Comparison of ENCODE assay signal across 19 mouse cellular contexts in the genomic region with DNA sequence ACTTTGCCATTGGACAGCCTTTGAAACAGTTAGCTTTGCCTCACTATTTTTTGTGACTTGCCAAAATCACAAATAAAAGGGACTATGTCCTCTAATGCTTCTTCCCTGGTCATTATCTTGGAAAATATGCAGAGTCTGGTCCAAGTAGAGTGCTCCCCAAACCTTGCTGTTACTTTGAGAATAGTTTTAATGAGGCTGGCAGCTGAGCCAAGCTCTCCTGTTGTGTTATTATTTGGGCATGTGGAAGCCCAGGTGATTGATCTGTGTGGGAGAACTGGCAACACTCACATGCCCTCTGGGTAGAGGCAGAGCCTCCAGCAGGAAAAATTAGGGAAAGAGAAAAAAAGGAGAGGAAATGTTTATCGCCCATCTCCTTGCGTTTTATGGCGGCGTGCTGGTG.
A peak's percentile ranks its signal among the peaks of the same experiment; 100 is the strongest.
DNase-seq lines count a peak whose midpoint lies in the region; ATAC-seq and TF ChIP-seq lines count a peak whose summit lies in the region.
"Had no signal": no experiment of that assay in that cellular context is flagged by ENCODE, and none has a peak within 500 bp of the region (broad histone marks: within the 10 kb centered on the region; RNA-seq: fewer than 3 reads in every experiment).

No protein-coding gene starts in this region.

- DNase-seq in hindbrain, embryonic 10.5 days (ENCODE audit: low spot score) = no peak
- peak; percentile 5 to 32 for DNase-seq in right cerebral cortex, adult 2 months (ENCODE audit: low spot score in 2 of 2)
- no peak for DNase-seq in right cerebral cortex, postnatal 4 days
- peak; percentile 32 to 61 for DNase-seq in layer of hippocampus, adult 2 months (ENCODE audit: low spot score in 2 of 2)
- DNase-seq in urinary bladder, adult 18-20 months (ENCODE audit: low spot score in 2 of 2) = no peak
- DNase-seq: adrenal gland, postnatal 14 days; gastrocnemius, postnatal 10 days; heart, adult 2 months; lung, postnatal 10 days had no signal

- H3K27me3 ChIP-seq in hindbrain, embryonic 16.5 days (replicated peaks; ENCODE audit: control insufficient read depth, insufficient read depth, low read length) = no peaks in the 10 kb centered on the region
- no peaks in the 10 kb centered on the region for H3K27me3 ChIP-seq in hindbrain, embryonic 10.5 days (ENCODE audit: insufficient read depth, poor library complexity, severe bottlenecking)
- no peaks in the 10 kb centered on the region for H3K27me3 ChIP-seq in neural tube, embryonic 15.5 days (replicated peaks)
- H3K27me3 ChIP-seq: embryonic facial prominence, embryonic 12.5 days; intestine, embryonic 15.5 days; limb, embryonic 13.5 days; megakaryocyte, embryonic 14.5 days; stomach, embryonic 15.5 days had no signal

- H3K36me3 ChIP-seq in hindbrain, embryonic 16.5 days (ENCODE audit: control insufficient read depth, insufficient read depth, low read length) = no peaks in the 10 kb centered on the region
- no peaks in the 10 kb centered on the region for H3K36me3 ChIP-seq in hindbrain, embryonic 10.5 days
- no peaks in the 10 kb centered on the region for H3K36me3 ChIP-seq in neural tube, embryonic 15.5 days
- H3K36me3 ChIP-seq: embryonic facial prominence, embryonic 12.5 days; intestine, embryonic 15.5 days; limb, embryonic 13.5 days; liver, embryonic 15.5 days; stomach, embryonic 15.5 days had no signal

- no peak overlapping the region for H3K27ac ChIP-seq in hindbrain, embryonic 16.5 days (ENCODE audit: low read depth, low read length)
- H3K27ac ChIP-seq in hindbrain, embryonic 10.5 days = no peak overlapping the region
- peak overlapping the region; percentile 81 for H3K27ac ChIP-seq in layer of hippocampus, adult 2 months
- H3K27ac ChIP-seq in neural tube, embryonic 15.5 days (replicated peaks) = no peak overlapping the region
- H3K27ac ChIP-seq: embryonic facial prominence, embryonic 12.5 days; heart, adult 2 months; intestine, embryonic 15.5 days; limb, embryonic 13.5 days; liver, embryonic 15.5 days; stomach, embryonic 15.5 days had no signal

- ATAC-seq in hindbrain, embryonic 16.5 days = peak; percentile 77
- peak; percentile 46; the same call in 1 of the 2 replicates for ATAC-seq in neural tube, embryonic 15.5 days (ENCODE audit: low FRiP score)
- ATAC-seq: CD4-positive, CD25-positive, alpha-beta regulatory T cell, adult 4 months; intestine, embryonic 15.5 days had no signal

- no peak overlapping the region for H3K4me3 ChIP-seq in hindbrain, embryonic 16.5 days (ENCODE audit: low read length)
- H3K4me3 ChIP-seq in hindbrain, embryonic 10.5 days = no peak overlapping the region
- no peak overlapping the region for H3K4me3 ChIP-seq in layer of hippocampus, adult 2 months
- no peak overlapping the region for H3K4me3 ChIP-seq in neural tube, embryonic 15.5 days (replicated peaks)
- H3K4me3 ChIP-seq: embryonic facial prominence, embryonic 12.5 days; heart, adult 2 months; intestine, embryonic 15.5 days; left cerebral cortex, adult 2 months; limb, embryonic 13.5 days; liver, embryonic 15.5 days; megakaryocyte, embryonic 14.5 days; stomach, embryonic 15.5 days had no signal

- no peak overlapping the region for H3K9ac ChIP-seq in hindbrain, embryonic 16.5 days (ENCODE audit: low read depth, low read length)
- H3K9ac ChIP-seq in neural tube, embryonic 15.5 days (replicated peaks) = no peak overlapping the region
- H3K9ac ChIP-seq: embryonic facial prominence, embryonic 12.5 days; intestine, embryonic 15.5 days; limb, embryonic 13.5 days; liver, embryonic 15.5 days; stomach, embryonic 15.5 days had no signal

- WGBS in hindbrain, embryonic 16.5 days = 46% methylated on average over 4 of the region's 4 CpGs
- WGBS in hindbrain, embryonic 10.5 days = 90% methylated on average over 4 of the region's 4 CpGs
- 15% methylated on average over 4 of the region's 4 CpGs for WGBS in neural tube, embryonic 15.5 days

- peaks cover 23% of the 10 kb centered on the region for H3K4me1 ChIP-seq in hindbrain, embryonic 16.5 days (ENCODE audit: control insufficient read depth, insufficient read depth, low read depth, low read length)
- 0 out of 2 replicates have a peak, but pooled peaks cover 19% of the 10 kb centered on the region for H3K4me1 ChIP-seq in hindbrain, embryonic 10.5 days (replicated peaks)
- peaks cover 48% of the 10 kb centered on the region for H3K4me1 ChIP-seq in neural tube, embryonic 15.5 days
- H3K4me1 ChIP-seq: embryonic facial prominence, embryonic 12.5 days; megakaryocyte, embryonic 14.5 days had no signal

- TF ChIP-seq CTCF in layer of hippocampus, adult 2 months (conservative IDR thresholded peaks at IDR 0.05) = no peak

- H3K9me3 ChIP-seq in hindbrain, embryonic 16.5 days (ENCODE audit: control insufficient read depth, low read length) = no peaks in the 10 kb centered on the region
- no peaks in the 10 kb centered on the region for H3K9me3 ChIP-seq in hindbrain, embryonic 10.5 days
- no peaks in the 10 kb centered on the region for H3K9me3 ChIP-seq in neural tube, embryonic 15.5 days (replicated peaks)
- H3K9me3 ChIP-seq: embryonic facial prominence, embryonic 12.5 days; intestine, embryonic 15.5 days; limb, embryonic 13.5 days; liver, embryonic 15.5 days; stomach, embryonic 15.5 days had no signal

- no peak overlapping the region for H3K4me2 ChIP-seq in hindbrain, embryonic 16.5 days (ENCODE audit: low read length)
- no peak overlapping the region for H3K4me2 ChIP-seq in neural tube, embryonic 15.5 days
- H3K4me2 ChIP-seq: embryonic facial prominence, embryonic 12.5 days; intestine, embryonic 15.5 days; limb, embryonic 13.5 days; liver, embryonic 15.5 days; stomach, embryonic 15.5 days had no signal

Comparison
In these comparisons a context has a peak if more than half of its experiments do, and no peak if none do; other contexts are left out.
1. DNase-seq: peak in right cerebral cortex, adult 2 months (2 of 2) and layer of hippocampus, adult 2 months (2 of 2); none in hindbrain, embryonic 10.5 days (single experiment), right cerebral cortex, postnatal 4 days (single experiment) and urinary bladder, adult 18-20 months (0 of 2).